Mouse (Mus musculus): ENCODE results near the gene Olfr1220.

GRCm38 (mm10) chr2:89061087-89061486 is 45.5 kb downstream of the Olfr1220 start, which contains the start of gene Olfr1218:
- TF ChIP-seq CTCF (IDR thresholded peaks at IDR 0.05; ENCODE audit: low read depth, low read length) (no peak), POLR2A (IDR thresholded peaks at IDR 0.05; ENCODE audit: insufficient read depth, low read length) (no peak), EP300 (IDR thresholded peaks at IDR 0.05; ENCODE audit: insufficient read depth, low read depth, low read length) (no peak)
